Mouse (Mus musculus): ENCODE measurements at regions not wholly inside any gene's neighbourhood (a gene's known extent, or its start where the extent isn't known, plus 50 kb on each side); places are given as distances from the start of the nearest gene placed in this dataset.

- Histone ChIP-seq H3K9ac (ENCODE audit: low read depth, poor library complexity, severe bottlenecking) (no peak overlapping the region), H3K27me3 (ENCODE audit: control insufficient read depth, insufficient read depth, low read length, poor library complexity, severe bottlenecking) (no peaks in the 10 kb centered on the region), H3K4me3 (ENCODE audit: low read depth, low read length) (no peak overlapping the region), H3K27ac (ENCODE audit: insufficient read depth, low read length) (no peak overlapping the region), H3K36me3 (ENCODE audit: control insufficient read depth, insufficient read depth, low read length, poor library complexity, severe bottlenecking) (no peaks in the 10 kb centered on the region), H3K4me1 (ENCODE audit: control insufficient read depth, insufficient read depth, low read length) (no peaks in the 10 kb centered on the region), H3K9me3 (replicated peaks; ENCODE audit: control insufficient read depth, insufficient read depth, low read length, poor library complexity, severe bottlenecking) (no peaks in the 10 kb centered on the region)
- no peak for TF ChIP-seq EP300 (IDR thresholded peaks at IDR 0.05; ENCODE audit: insufficient read depth, low read depth, low read length)
- TF ChIP-seq POLR2A (IDR thresholded peaks at IDR 0.05; ENCODE audit: insufficient read depth, low read length), result no peak
Observed at GRCm38 (mm10) chr10:96826234-96826788, 209.5 kb downstream of the Btg1 start.

GRCm38 (mm10) chr10:96827971-96828370 lies 211.2 kb downstream of the Btg1 start:
- no peaks in the 10 kb centered on the region for H3K36me3 ChIP-seq (ENCODE audit: control insufficient read depth, insufficient read depth, low read length, poor library complexity, severe bottlenecking)
- no peaks in the 10 kb centered on the region for H3K27me3 ChIP-seq (ENCODE audit: control insufficient read depth, insufficient read depth, low read length, poor library complexity, severe bottlenecking)
- H3K9ac ChIP-seq (ENCODE audit: low read depth, poor library complexity, severe bottlenecking), result no peak overlapping the region
- no peaks in the 10 kb centered on the region for H3K9me3 ChIP-seq (replicated peaks; ENCODE audit: control insufficient read depth, insufficient read depth, low read length, poor library complexity, severe bottlenecking)
- no peaks in the 10 kb centered on the region for H3K4me1 ChIP-seq (ENCODE audit: control insufficient read depth, insufficient read depth, low read length)
- no peak overlapping the region for H3K27ac ChIP-seq (ENCODE audit: insufficient read depth, low read length)
- no peak overlapping the region for H3K4me3 ChIP-seq (ENCODE audit: low read depth, low read length)
- TF ChIP-seq CTCF (IDR thresholded peaks at IDR 0.05; ENCODE audit: low read depth, low read length) (no peak), POLR2A (IDR thresholded peaks at IDR 0.05; ENCODE audit: insufficient read depth, low read length) (no peak), EP300 (IDR thresholded peaks at IDR 0.05; ENCODE audit: insufficient read depth, low read depth, low read length) (no peak)

- no peaks in the 10 kb centered on the region for H3K36me3 ChIP-seq (ENCODE audit: control insufficient read depth, insufficient read depth, low read length, poor library complexity, severe bottlenecking)
Observed at GRCm38 (mm10) chr10:96828581-96829246, 211.9 kb downstream of the Btg1 start.

GRCm38 (mm10) chr10:96831071-96831470 lies 214.3 kb downstream of the Btg1 start:
- no peak overlapping the region for H3K27ac ChIP-seq (ENCODE audit: insufficient read depth, low read length)
- H3K9ac ChIP-seq (ENCODE audit: low read depth, poor library complexity, severe bottlenecking), result no peak overlapping the region
- no peak overlapping the region for H3K4me3 ChIP-seq (ENCODE audit: low read depth, low read length)
- TF ChIP-seq POLR2A (IDR thresholded peaks at IDR 0.05; ENCODE audit: insufficient read depth, low read length) (no peak), CTCF (IDR thresholded peaks at IDR 0.05; ENCODE audit: low read depth, low read length) (no peak), EP300 (IDR thresholded peaks at IDR 0.05; ENCODE audit: insufficient read depth, low read depth, low read length) (no peak)
- H3K4me1 ChIP-seq (ENCODE audit: control insufficient read depth, insufficient read depth, low read length), result no peaks in the 10 kb centered on the region
- H3K36me3 ChIP-seq (ENCODE audit: control insufficient read depth, insufficient read depth, low read length, poor library complexity, severe bottlenecking), result no peaks in the 10 kb centered on the region
- no peaks in the 10 kb centered on the region for H3K27me3 ChIP-seq (ENCODE audit: control insufficient read depth, insufficient read depth, low read length, poor library complexity, severe bottlenecking)
- H3K9me3 ChIP-seq (replicated peaks; ENCODE audit: control insufficient read depth, insufficient read depth, low read length, poor library complexity, severe bottlenecking), result no peaks in the 10 kb centered on the region

More at GRCm38 (mm10) chr10:96828581-96829246, 211.9 kb downstream of the Btg1 start:
- Histone ChIP-seq H3K9me3 (replicated peaks; ENCODE audit: control insufficient read depth, insufficient read depth, low read length, poor library complexity, severe bottlenecking) (no peaks in the 10 kb centered on the region), H3K27ac (ENCODE audit: insufficient read depth, low read length) (no peak overlapping the region), H3K4me1 (ENCODE audit: control insufficient read depth, insufficient read depth, low read length) (no peaks in the 10 kb centered on the region), H3K4me3 (ENCODE audit: low read depth, low read length) (no peak overlapping the region), H3K9ac (ENCODE audit: low read depth, poor library complexity, severe bottlenecking) (no peak overlapping the region), H3K27me3 (ENCODE audit: control insufficient read depth, insufficient read depth, low read length, poor library complexity, severe bottlenecking) (no peaks in the 10 kb centered on the region)
- TF ChIP-seq EP300 (IDR thresholded peaks at IDR 0.05; ENCODE audit: insufficient read depth, low read depth, low read length), result no peak
- no peak for TF ChIP-seq CTCF (IDR thresholded peaks at IDR 0.05; ENCODE audit: low read depth, low read length)
- no peak for TF ChIP-seq POLR2A (IDR thresholded peaks at IDR 0.05; ENCODE audit: insufficient read depth, low read length)

DNA sequence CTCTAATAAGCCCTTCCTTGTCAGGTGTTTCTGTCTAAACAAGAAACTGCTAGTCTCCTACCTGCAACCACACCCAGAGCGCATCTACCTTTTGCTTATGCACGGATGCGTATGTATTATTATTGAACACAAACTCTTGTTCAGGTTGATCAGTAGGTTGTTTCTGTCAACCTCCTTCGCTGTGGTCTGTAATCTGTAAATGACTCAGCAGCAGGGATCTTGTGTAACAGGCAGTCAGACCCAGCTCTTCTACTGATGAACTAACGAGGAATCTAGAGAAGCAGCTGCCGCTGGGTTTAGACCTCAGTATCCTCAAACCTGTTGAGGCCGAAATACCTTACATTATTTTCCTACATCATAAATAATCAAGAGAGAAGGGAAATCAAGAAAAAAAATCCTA lies 220.4 kb downstream of the Btg1 start:
- no peak overlapping the region for H3K27ac ChIP-seq (ENCODE audit: insufficient read depth, low read length)
- TF ChIP-seq EP300 (IDR thresholded peaks at IDR 0.05; ENCODE audit: insufficient read depth, low read depth, low read length), result no peak
- TF ChIP-seq POLR2A (IDR thresholded peaks at IDR 0.05; ENCODE audit: insufficient read depth, low read length), result no peak
- no peak for TF ChIP-seq CTCF (IDR thresholded peaks at IDR 0.05; ENCODE audit: low read depth, low read length)
- no peaks in the 10 kb centered on the region for H3K4me1 ChIP-seq (ENCODE audit: control insufficient read depth, insufficient read depth, low read length)
- no peak overlapping the region for H3K4me3 ChIP-seq (ENCODE audit: low read depth, low read length)
- no peak overlapping the region for H3K9ac ChIP-seq (ENCODE audit: low read depth, poor library complexity, severe bottlenecking)
- H3K9me3 ChIP-seq (replicated peaks; ENCODE audit: control insufficient read depth, insufficient read depth, low read length, poor library complexity, severe bottlenecking), result no peaks in the 10 kb centered on the region
- no peaks in the 10 kb centered on the region for H3K27me3 ChIP-seq (ENCODE audit: control insufficient read depth, insufficient read depth, low read length, poor library complexity, severe bottlenecking)
- H3K36me3 ChIP-seq (ENCODE audit: control insufficient read depth, insufficient read depth, low read length, poor library complexity, severe bottlenecking), result no peaks in the 10 kb centered on the region

DNA sequence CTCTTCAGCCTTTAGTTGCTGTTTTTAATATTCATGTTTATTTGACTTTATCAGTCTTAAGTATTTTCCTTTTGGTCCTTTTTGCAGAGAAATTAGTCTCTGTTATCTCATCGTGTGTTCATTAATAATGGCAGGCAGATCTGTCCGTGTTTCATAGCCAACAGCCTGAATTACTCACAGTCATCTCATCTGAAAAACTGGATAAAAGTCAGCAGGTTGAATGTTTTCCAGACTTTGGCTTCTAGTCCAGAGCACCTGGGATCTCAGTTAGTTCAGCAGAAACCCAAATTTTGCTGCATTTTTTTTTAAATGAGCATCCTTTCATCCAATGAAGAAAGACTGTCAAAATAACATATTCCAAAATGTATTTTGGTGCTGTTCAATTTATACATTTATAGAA lies 224.3 kb downstream of the Btg1 start:
- Histone ChIP-seq H3K9ac (ENCODE audit: low read depth, poor library complexity, severe bottlenecking) (no peak overlapping the region), H3K4me3 (ENCODE audit: low read depth, low read length) (no peak overlapping the region), H3K27me3 (ENCODE audit: control insufficient read depth, insufficient read depth, low read length, poor library complexity, severe bottlenecking) (no peaks in the 10 kb centered on the region), H3K27ac (ENCODE audit: insufficient read depth, low read length) (no peak overlapping the region), H3K9me3 (replicated peaks; ENCODE audit: control insufficient read depth, insufficient read depth, low read length, poor library complexity, severe bottlenecking) (no peaks in the 10 kb centered on the region), H3K4me1 (ENCODE audit: control insufficient read depth, insufficient read depth, low read length) (no peaks in the 10 kb centered on the region), H3K36me3 (ENCODE audit: control insufficient read depth, insufficient read depth, low read length, poor library complexity, severe bottlenecking) (no peaks in the 10 kb centered on the region)
- TF ChIP-seq CTCF (IDR thresholded peaks at IDR 0.05; ENCODE audit: low read depth, low read length) (no peak), POLR2A (IDR thresholded peaks at IDR 0.05; ENCODE audit: insufficient read depth, low read length) (no peak), EP300 (IDR thresholded peaks at IDR 0.05; ENCODE audit: insufficient read depth, low read depth, low read length) (no peak)
